Mouse (Mus musculus) CH12.LX (cell line): Measurements from ENCODE around the gene Rab4a. TPM values are rescaled to one million over a fixed set of nuclear protein-coding genes. Genes with fewer than 3 reads are reported as not detected.

ENCODE experiments used
- DNase-seq: peaks from one replicate; pipeline ENCODE4 v3.0.0-alpha.2; 2013; ENCODE audit errors: extremely low read depth
- H3K27ac ChIP-seq: 2 replicates; pipeline ENCODE4 v1.5.1; 2012; ENCODE audit warnings: low read depth, mild to moderate bottlenecking, control low read depth, moderate library complexity; ENCODE audit not compliant: insufficient read depth
- H3K27me3 ChIP-seq: replicated peaks from 2 replicates; pipeline ENCODE3; 2012; ENCODE audit warnings: inconsistent platforms
- H3K36me3 ChIP-seq, 2 experiments: replicated peaks in 1 of 2; 2 replicates each; pipeline versions ENCODE3 to v1.6.1; 2012; ENCODE audit warnings: inconsistent platforms in 1 of 2, low read length in 1 of 2, mild to moderate bottlenecking in 1 of 2, mixed read lengths in 1 of 2, moderate library complexity in 1 of 2; ENCODE audit not compliant: control insufficient read depth in 1 of 2, insufficient read depth in 1 of 2
- H3K4me1 ChIP-seq, 2 experiments: 2 replicates each; pipeline ENCODE4 v1.6.1; 2012; ENCODE audit warnings: inconsistent platforms in 1 of 2, moderate library complexity in 1 of 2; ENCODE audit not compliant: insufficient read depth in 2 of 2, control insufficient read depth in 1 of 2
- H3K4me2 ChIP-seq: 2 replicates; pipeline ENCODE4 v1.6.1; 2012; ENCODE audit warnings: low read depth, mild to moderate bottlenecking, control low read depth; ENCODE audit not compliant: poor library complexity, insufficient read depth, severe bottlenecking
- H3K4me3 ChIP-seq, 3 experiments: fragments of 150-350 bp in 1 of 3; sonication (generic) in 1 of 3; replicated peaks in 1 of 3; 2 replicates each; pipeline versions ENCODE3 to v1.5.1; 2011 to 2012; ENCODE audit warnings: low read depth in 2 of 3, low read length in 2 of 3, mild to moderate bottlenecking in 2 of 3, moderate library complexity in 2 of 3, control low read depth in 1 of 3, improper control_type of control experiment in 1 of 3, inconsistent platforms in 1 of 3, mixed read lengths in 1 of 3; ENCODE audit not compliant: poor library complexity in 1 of 3
- H3K79me2 ChIP-seq: replicated peaks from 2 replicates; pipeline ENCODE4 v1.6.1; 2012; ENCODE audit warnings: mild to moderate bottlenecking, moderate library complexity; ENCODE audit not compliant: control insufficient read depth, poor library complexity, insufficient read depth, severe bottlenecking; ENCODE audit errors: extremely low read depth
- H3K9ac ChIP-seq: 2 replicates; pipeline ENCODE4 v1.6.1; 2012; ENCODE audit warnings: low read depth, mild to moderate bottlenecking, control low read depth, moderate library complexity; ENCODE audit not compliant: insufficient read depth
- H3K9me3 ChIP-seq: replicated peaks from 2 replicates; pipeline ENCODE3; 2012; ENCODE audit warnings: low read length, inconsistent platforms, mixed read lengths
- CHD1 ChIP-seq: IDR thresholded peaks from 2 replicates; pipeline ENCODE4 v1.6.1; 2012; ENCODE audit warnings: low read depth, low read length, improper control_type of control experiment, inconsistent platforms
- CHD2 ChIP-seq: IDR thresholded peaks from 2 replicates; pipeline ENCODE4 v1.6.1; 2011; ENCODE audit warnings: low read length, improper control_type of control experiment
- ETS1 ChIP-seq: conservative IDR thresholded peaks from 2 replicates; pipeline ENCODE4 v1.6.1; 2012; ENCODE audit warnings: low read depth, mild to moderate bottlenecking, inconsistent platforms, low read length, improper control_type of control experiment, moderate library complexity
- JUN ChIP-seq: IDR thresholded peaks from 2 replicates; pipeline ENCODE4 v1.6.1; 2011; ENCODE audit warnings: low read depth, mild to moderate bottlenecking, low read length, improper control_type of control experiment, moderate library complexity; ENCODE audit not compliant: insufficient read depth
- MAFK ChIP-seq: IDR thresholded peaks from 2 replicates; pipeline ENCODE4 v1.6.1; 2011; ENCODE audit warnings: low read length, improper control_type of control experiment; ENCODE audit not compliant: insufficient replicate concordance
- MAX ChIP-seq: IDR thresholded peaks from 2 replicates; pipeline ENCODE4 v1.6.1; 2011; ENCODE audit warnings: low read length, improper control_type of control experiment
- MAZ ChIP-seq: IDR thresholded peaks from 2 replicates; pipeline ENCODE4 v1.6.1; 2012; ENCODE audit warnings: low read depth, mild to moderate bottlenecking, inconsistent platforms, low read length, improper control_type of control experiment, moderate library complexity
- MEF2A ChIP-seq: IDR thresholded peaks from 2 replicates; pipeline ENCODE4 v1.6.1; 2014; ENCODE audit warnings: low read depth, mild to moderate bottlenecking, inconsistent platforms, low read length, improper control_type of control experiment, borderline replicate concordance
- MXI1 ChIP-seq: IDR thresholded peaks from 2 replicates; pipeline ENCODE4 v1.6.1; 2011; ENCODE audit warnings: mild to moderate bottlenecking, low read depth, low read length, improper control_type of control experiment
- MYC ChIP-seq: IDR thresholded peaks from 2 replicates; pipeline ENCODE4 v1.6.1; 2011; ENCODE audit warnings: low read depth, mild to moderate bottlenecking, improper control_type of control experiment, low read length
- NRF1 ChIP-seq: IDR thresholded peaks from 2 replicates; pipeline ENCODE4 v1.6.1; 2014; ENCODE audit warnings: low read depth, mild to moderate bottlenecking, inconsistent platforms, low read length, improper control_type of control experiment, moderate library complexity
- POLR2A ChIP-seq: IDR thresholded peaks from 2 replicates; pipeline ENCODE4 v1.6.1; 2011; ENCODE audit warnings: low read depth, mild to moderate bottlenecking, improper control_type of control experiment, low read length
- RCOR1 ChIP-seq: conservative IDR thresholded peaks from 2 replicates; pipeline ENCODE4 v1.6.1; 2012; ENCODE audit warnings: low read depth, mild to moderate bottlenecking, inconsistent platforms, low read length, improper control_type of control experiment
- SMC3 ChIP-seq: IDR thresholded peaks from 2 replicates; pipeline ENCODE4 v1.6.1; 2011; ENCODE audit warnings: low read depth, low read length, improper control_type of control experiment
- TBP ChIP-seq: conservative IDR thresholded peaks from 2 replicates; pipeline ENCODE4 v1.6.1; 2011; ENCODE audit warnings: low read depth, low read length, improper control_type of control experiment
- TCF12 ChIP-seq: IDR thresholded peaks from 2 replicates; pipeline ENCODE4 v1.6.1; 2014; ENCODE audit warnings: low read depth, mild to moderate bottlenecking, inconsistent platforms, low read length, improper control_type of control experiment
- USF1 ChIP-seq: IDR thresholded peaks from 2 replicates; pipeline ENCODE4 v1.6.1; 2014; ENCODE audit warnings: low read depth, mild to moderate bottlenecking, inconsistent platforms, low read length, improper control_type of control experiment
- USF2 ChIP-seq: conservative IDR thresholded peaks from 2 replicates; pipeline ENCODE4 v1.6.1; 2011; ENCODE audit warnings: low read depth, low read length, improper control_type of control experiment
- ZKSCAN1 ChIP-seq: IDR thresholded peaks from 2 replicates; pipeline ENCODE4 v1.6.1; 2012; ENCODE audit warnings: low read depth, inconsistent platforms, low read length, improper control_type of control experiment, borderline replicate concordance
- ZNF384 ChIP-seq: IDR thresholded peaks from 2 replicates; pipeline ENCODE4 v1.6.1; 2012; ENCODE audit warnings: low read depth, low read length, improper control_type of control experiment, inconsistent platforms
- dilution Hi-C: fragments of 300-500 bp; cut with MboI; formaldehyde crosslinking; loops from 2 replicates; pipeline ENCODE4 v1.14.3; 2020; ENCODE audit warnings: low sequenced_read_pairs; ENCODE audit not compliant: extremely low pct_unique_long_range_greater_than_20kb, extremely low pct_ligation_motif_present
- in situ Hi-C: fragments of 300-500 bp; cut with MboI; formaldehyde crosslinking; loops from 3 replicates; pipeline ENCODE4 v1.14.3; 2019; ENCODE audit warnings: low sequenced_read_pairs, low pct_ligation_motif_present, low pct_unique_long_range_greater_than_20kb, mixed read lengths
- polyA plus RNA-seq: library from polyadenylated mRNA; unstranded; fragments of >175 nt; gene quantifications from 2 replicates; pipeline ENCODE4 v1.2.1, GENCODE M21; 2012; ENCODE audit warnings: low read depth; ENCODE audit not compliant: insufficient read length
- total RNA-seq, 2 experiments: library from RNA; depleted of rRNA; stranded (reverse); fragments of 300-350 nt in 1 of 2; fragments of >200 nt in 1 of 2; gene quantifications; 2 replicates each; pipeline ENCODE4 v1.2.3; 2012 to 2014

Gene Rab4a
- total and polyA plus RNA-seq, 3 experiments, result not detected

DNA sequence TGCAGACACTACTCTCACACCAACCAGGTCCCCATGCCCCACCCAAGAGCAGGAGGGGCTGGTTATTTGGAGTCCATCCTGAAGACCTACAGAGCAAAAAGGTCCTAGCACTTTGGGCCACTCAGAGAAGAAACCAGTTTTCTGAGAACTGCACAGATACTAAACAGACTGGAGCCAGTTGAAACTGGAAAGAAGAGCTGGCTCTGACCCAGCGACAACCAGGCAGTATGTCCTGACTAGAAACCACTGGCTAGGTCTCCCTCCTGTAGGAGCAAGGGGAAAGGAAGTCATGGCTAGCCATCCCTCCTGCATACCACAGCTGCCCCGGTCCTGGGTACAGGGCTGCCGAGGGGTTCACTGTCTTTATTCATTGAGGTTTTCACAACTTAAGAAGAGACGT, 39.3 kb upstream of the Rab4a start:
- no peak overlapping the region for H3K4me2 ChIP-seq
- no peaks in the 10 kb centered on the region for H3K36me3 ChIP-seq
- no peak for DNase-seq
- no peak overlapping the region for H3K9ac ChIP-seq
- in situ Hi-C loops, result loop anchor here (5.0 kb wide), 1 partner anchor 114 kb away; the partner anchor contains the start of gene Rhou
- peaks cover 0 to 3% of the 10 kb centered on the region in 2 experiments; a peak in 1 of 4 replicates for H3K4me1 ChIP-seq
- TF ChIP-seq NRF1 (no peak), USF2 (no peak), MYC (no peak), ETS1 (no peak), JUN (no peak), POLR2A (no peak), CHD1 (no peak), CHD2 (no peak), SMC3 (no peak), MAFK (no peak), TCF12 (no peak), USF1 (no peak), RCOR1 (no peak), MXI1 (no peak), MAZ (no peak), MEF2A (no peak), TBP (no peak), MAX (no peak), ZNF384 (no peak)
- no peaks in the 10 kb centered on the region for H3K9me3 ChIP-seq
- H3K27ac ChIP-seq, result no peak overlapping the region
- H3K27me3 ChIP-seq, result peaks cover 50% of the 10 kb centered on the region
- dilution Hi-C loops, result no loop called here
- no peaks in the 10 kb centered on the region for H3K79me2 ChIP-seq
- no peak overlapping the region for H3K4me3 ChIP-seq

DNA sequence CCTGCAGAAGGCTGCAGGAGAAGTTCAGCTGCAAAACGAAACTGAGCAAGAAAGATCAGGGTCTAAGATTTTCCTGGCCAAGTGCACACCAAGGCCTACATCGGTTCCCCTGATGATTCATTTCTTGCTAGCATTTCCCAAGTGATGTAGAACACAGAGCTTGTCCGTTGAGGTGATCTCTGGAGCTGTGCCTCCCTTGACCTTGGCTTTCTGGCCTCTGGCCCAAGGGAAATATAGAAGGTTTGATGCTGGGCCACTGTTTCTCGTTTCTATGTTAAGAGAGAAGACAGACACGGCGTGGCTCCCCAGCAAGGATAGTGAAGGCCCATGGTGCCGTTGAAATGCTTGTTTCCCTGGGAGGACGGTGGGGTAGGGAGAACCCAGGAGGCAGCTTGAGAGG, 37.9 kb upstream of the Rab4a start:
- H3K4me1 ChIP-seq, result peaks cover 0 to 3% of the 10 kb centered on the region in 2 experiments; a peak in 1 of 4 replicates
- in situ Hi-C loops, result loop anchor here (5.0 kb wide), 1 partner anchor 116 kb away; the partner anchor contains the start of gene Rhou
- H3K79me2 ChIP-seq, result no peaks in the 10 kb centered on the region
- H3K4me2 ChIP-seq, result no peak overlapping the region
- H3K36me3 ChIP-seq, result no peaks in the 10 kb centered on the region
- no peak for DNase-seq
- peaks cover 45% of the 10 kb centered on the region for H3K27me3 ChIP-seq
- no peak overlapping the region for H3K27ac ChIP-seq
- dilution Hi-C loops, result no loop called here
- H3K9ac ChIP-seq, result no peak overlapping the region
- TF ChIP-seq ZKSCAN1, result no peak
- H3K4me3 ChIP-seq, result no peak overlapping the region
- no peaks in the 10 kb centered on the region for H3K9me3 ChIP-seq
